Mouse (Mus musculus) layer of hippocampus, postnatal 36 days (tissue): ENCODE measurements around the gene Ryk. TPM values are rescaled to one million over a fixed set of nuclear protein-coding genes. Genes with fewer than 3 reads are reported as not detected.
"Not testable (repeated sequence)": the region's sequence is repeated elsewhere in the genome, so short reads cannot be mapped to it uniquely, and the experiment has no call there.

ENCODE experiments used
- DNase-seq, 2 experiments: peaks; one replicate each; pipeline ENCODE4 v3.0.0; 2022
- total RNA-seq, 2 experiments: library from RNA; stranded (reverse); gene quantifications; 2 replicates each; pipeline ENCODE4 v1.2.3; 2021

The Ryk gene
- total RNA-seq, 2 experiments from 2014 or later = 43.0 to 46.8 TPM

- no peak for DNase-seq
Measured at GRCm38 (mm10) chr9:102907521-102908246, 73.0 kb downstream of the Ryk start.

DNA sequence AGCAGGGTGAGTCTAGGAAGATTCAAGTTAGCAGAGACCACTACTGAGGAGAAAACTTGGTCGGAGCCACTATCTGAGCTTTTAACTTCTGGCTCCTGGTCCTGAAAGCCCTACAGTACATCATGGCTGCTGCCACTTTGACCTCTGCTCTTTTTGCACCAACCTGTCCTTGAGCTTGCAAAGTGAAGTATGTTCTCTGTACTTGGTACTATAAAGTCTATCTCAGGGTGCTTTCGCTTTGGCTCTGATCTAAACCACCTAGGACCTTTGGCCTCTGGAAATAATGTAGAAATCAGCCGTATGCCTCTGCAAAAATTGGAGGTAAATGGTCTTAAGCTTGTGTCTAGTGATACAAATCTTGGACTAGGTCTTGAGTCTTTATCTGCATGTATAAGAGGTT, 76.8 kb downstream of the Ryk start:
- DNase-seq = no peak

- no peak for DNase-seq
Measured at GRCm38 (mm10) chr9:102912516-102913035, 77.9 kb downstream of the Ryk start.

DNA sequence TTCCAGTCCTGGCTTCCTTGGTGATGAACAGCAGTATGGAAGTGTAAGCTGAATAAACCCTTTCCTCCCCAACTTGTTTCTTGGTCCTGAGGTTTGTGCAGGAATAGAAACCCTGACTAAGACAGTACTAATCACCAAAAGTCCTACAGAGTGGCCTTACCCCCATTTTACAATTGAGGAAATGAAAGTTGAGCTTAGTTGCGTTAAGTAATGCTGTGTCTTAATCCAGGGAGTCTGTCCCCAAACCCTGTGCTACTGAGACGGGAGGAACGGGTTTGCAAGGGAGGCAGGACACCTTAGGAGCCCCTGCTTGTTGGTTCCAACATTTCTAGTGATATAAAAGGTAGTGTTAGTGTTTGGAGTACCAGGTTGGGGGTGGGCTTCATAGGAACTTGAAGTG, 78.9 kb downstream of the Ryk start:
- DNase-seq = not testable (repeated sequence)

DNA sequence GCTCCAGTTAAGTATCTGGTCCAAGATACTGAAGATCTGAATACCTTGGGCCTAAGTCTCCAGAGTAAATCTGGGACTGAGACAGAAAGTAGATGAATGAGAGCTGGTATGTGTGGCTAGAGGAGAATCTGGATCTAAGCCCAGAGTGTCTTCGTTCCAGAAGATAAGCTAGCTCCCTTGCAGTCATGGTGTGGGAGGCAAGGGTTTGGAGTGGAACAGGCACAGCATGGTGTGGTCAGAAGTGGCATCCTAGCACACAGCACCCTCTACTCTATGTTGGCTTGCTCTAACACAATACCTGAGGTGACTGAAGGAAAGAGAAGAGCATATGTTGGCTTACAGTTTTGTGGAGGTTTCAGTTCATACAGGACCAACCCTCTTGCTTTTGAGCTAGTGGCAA, 79.9 kb downstream of the Ryk start:
- no peak for DNase-seq

DNA sequence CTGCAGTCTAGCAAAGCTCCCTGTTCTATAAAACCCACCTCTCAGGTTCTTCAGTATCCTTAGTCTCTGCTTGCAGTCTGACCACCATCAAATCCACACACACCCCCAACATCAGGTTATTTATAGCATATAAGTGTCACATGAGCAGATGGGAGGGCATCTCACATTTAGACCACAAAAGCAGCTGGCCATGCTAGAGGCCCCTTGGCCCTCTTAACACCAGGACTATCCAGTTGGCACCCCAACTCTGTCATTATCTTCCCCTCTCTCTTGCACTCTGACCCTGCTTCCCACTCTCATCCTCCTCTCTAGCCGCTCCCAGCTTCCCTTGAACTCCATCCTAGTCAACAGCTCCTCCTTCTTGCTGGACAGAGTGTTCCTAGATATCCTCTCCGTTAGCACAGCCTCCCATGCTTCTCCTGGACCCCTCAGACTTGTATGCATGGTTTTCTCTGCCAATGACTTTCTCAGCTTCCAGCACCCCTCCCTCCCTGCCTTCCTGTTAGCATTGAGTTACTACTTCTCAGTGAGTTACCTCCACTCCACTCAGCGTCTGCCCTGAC, 80.7 kb downstream of the Ryk start:
- no peak for DNase-seq

DNA sequence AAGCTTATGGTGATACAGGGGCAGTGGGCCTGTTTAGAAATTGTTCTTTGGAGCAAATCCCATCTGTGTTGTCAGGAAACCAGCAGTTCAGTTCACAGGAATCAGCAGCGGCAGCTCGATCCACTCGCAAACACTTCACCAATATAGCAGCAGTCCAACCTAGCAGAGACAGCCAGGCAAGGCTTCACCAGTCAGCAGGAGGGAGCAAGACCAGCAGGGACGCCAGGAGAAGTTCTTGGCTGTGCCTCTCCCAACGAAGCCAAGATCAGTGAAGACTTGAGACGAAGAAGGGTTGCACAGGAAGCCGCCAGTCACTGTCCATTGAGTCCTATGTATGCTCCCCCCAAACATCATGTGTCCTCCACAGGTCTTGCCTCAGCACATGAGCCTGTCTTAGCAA, 81.4 kb downstream of the Ryk start:
- DNase-seq = no peak

DNA sequence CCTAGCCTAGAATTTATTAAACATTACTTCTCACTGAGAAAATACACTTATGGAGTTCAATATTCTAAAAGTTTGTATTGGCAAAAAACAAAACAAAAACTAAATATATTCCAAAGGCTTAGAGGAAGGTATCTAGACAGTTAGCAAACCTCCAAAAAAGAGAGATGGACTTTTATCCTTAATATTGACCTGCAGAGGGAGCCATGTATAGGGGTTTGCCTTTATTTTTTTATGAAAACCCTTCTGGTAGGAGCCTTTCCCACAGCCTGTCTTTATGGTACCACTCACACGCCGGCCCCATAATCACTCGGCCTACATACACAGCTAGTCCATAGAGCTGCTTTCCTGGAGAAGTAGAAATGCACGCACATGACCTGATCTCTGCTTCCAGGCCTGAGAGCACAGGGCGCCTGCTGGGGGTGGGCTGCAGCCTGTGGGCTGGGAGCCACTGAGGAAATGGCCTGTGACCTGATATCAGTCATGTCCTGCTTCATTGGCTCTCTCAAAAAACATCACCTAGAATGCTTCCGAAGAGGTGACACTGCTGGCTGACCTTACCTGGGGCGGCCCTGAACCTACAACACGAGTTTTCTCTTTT, 82.9 kb downstream of the Ryk start:
- DNase-seq = no peak

- no peak for DNase-seq
Measured at GRCm38 (mm10) chr9:102919486-102919885, 84.8 kb downstream of the Ryk start.

DNA sequence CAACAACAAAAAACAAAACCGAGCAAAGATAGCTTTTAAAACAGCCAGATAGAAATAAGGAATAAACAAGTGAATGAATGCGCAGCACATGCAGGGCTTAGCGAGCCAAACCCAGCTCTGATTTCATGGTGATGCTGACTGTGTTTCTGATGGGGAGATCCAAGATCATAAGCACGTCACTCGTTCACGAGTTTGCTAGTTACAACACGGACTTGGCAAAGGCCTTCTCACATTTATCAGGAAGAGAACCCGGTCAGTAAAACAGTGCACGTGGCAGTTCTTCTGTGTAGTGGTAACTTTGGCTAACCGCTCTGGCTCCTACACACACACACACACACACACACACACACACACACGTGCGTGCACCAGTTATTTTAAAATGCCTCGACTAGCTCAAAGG, 87.1 kb downstream of the Ryk start:
- no peak for DNase-seq

- DNase-seq = no peak
Measured at GRCm38 (mm10) chr9:102922866-102923434, 88.2 kb downstream of the Ryk start.

DNA sequence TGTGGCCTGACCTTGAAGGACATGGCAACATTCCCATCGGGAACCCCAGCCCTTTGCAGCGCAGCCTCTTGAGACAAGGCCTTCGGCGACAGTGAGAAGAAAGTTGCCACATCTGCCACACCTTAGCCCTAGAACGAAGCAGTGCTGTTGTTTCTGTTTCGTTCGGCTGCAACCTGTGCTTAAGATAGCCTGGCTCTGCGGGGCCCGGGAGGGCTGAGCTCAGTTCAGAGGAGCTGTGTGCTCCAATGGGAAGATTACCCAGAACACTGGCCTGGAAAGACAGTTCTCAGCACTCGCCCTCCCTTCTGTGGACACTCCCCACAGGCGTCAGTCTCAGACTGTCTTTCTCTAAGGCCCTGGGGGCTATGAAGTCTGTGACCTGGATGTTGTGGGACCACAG, 89.1 kb downstream of the Ryk start:
- DNase-seq = no peak

DNA sequence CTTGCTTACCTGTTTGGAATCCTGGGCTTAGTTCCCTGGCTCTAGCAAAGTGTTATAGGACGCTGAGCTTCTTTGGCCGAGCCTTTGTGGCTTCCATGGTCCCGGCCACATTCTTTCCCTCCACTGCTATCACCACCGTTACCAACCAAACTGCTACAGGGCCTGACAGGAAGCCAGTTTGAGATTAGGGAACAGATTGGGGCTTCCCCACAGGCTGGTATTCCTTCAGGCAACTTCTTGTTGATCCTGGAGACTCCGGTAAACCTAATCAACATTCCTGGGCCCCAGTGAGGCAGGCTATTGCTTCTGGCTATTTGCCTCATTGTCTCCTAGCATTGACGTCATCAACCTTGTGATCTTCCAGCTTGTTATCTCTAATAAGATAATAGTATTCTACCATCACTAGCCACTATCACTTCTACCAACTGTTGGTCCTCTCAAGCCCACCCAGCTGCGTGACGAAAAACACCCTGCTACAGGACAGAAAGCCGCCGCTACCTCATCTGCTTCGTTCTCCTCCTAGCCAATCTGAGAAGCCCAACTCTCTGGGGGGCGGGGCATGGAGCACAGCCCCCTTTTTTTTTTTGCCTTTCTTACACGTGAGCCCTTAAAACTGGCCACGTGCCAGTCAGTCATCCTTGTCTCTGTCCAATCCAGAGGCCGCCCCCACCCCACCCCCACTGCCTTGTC, 90.1 kb downstream of the Ryk start:
- DNase-seq = no peak

GRCm38 (mm10) chr9:102926137-102926536, 91.4 kb downstream of the Ryk start:
- no peak for DNase-seq

GRCm38 (mm10) chr9:102929776-102930175, 95.1 kb downstream of the Ryk start:
- DNase-seq = no peak

DNA sequence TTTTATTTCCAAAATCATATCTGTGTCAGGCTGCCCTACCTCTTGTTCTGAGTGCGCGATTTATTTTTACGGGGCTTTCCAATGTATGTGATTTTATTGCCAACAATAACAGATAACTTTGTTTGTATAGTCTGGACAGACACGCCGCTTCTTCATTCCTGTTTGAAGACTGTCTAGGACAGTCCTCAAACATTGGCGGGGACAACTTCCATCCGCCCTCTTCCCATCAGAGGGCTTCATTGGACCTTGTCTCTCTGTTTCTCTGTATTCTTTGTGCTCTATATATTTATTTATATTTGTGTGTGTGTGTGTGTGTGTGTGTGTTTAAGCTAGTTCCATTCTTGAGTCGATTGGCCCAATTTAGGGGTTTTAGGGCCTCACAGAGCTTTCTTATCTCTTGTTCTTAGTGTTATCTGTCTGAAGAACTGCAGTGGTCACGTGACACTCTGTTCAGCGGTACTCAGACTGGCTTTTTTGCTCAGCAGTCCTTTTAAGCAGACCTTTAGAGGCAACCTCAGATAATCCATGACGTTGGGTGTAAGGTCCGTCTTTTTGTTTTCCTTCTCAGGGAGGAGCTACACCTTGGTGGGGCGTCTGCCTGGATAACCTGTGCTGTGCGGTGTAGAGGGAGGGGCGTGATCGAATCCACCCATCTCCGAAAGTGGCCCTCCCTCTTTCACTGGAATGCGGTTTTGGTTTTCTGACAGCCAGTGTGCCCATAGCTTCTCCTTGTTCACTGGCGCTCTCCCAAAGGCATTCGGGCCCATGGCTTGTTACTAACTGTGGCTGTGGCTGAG, 99.4 kb downstream of the Ryk start:
- no peak for DNase-seq

DNA sequence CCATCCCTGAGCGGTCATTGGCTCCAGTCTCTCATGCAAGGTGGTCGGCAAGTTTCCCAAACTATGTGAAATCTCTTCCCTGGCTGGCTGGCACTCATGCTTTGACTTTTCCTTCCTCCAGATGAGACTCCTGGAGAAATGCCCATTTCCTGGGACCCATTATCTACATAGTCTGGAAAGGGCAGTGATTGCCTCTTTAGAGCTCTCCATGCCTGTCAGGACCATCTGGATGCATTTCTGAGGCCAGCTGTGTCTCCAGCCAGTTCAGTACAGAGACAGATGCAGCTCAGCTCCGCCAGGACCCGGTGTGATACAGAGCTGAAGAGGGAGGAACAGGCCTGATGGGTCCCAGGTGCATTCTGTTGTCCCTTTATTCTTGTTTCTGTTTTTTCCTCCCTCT, 107.5 kb downstream of the Ryk start:
- no peak for DNase-seq

GRCm38 (mm10) chr9:102944891-102945290, 110.2 kb downstream of the Ryk start:
- DNase-seq = no peak

DNA sequence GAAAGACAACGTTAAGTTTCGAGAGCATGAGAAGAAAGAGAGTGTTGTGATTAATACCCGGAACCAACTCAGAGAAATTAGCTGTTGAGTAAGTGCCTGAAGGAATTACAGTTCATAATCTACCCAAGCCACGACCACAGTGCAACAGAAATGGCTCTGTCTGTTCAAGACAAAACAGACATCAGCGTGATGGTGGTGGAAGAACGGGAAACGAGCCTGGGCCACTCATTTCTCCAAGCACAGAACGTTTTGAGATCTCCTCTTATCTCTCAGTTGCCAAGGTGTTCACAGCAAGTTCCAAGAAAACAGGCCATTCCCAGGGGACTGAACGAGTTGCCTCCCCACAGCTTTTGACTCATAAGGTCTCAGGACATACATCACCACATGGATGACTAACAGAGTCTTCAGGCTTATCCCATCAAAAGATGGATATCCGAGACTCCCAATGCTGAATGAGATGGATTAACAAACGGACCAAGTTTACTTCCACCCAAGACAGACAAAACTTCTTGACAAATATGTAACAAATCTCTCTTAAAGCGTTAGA, 111.8 kb downstream of the Ryk start:
- no peak for DNase-seq

- DNase-seq = no peak
Measured at GRCm38 (mm10) chr9:102948706-102949105, 114.0 kb downstream of the Ryk start.

- no peak for DNase-seq
Measured at GRCm38 (mm10) chr9:102951091-102951994, 116.6 kb downstream of the Ryk start.
